Mouse (Mus musculus): ENCODE data around the gene Dcaf17. TPM values are rescaled to one million over a fixed set of nuclear protein-coding genes. Genes with fewer than 3 reads are reported as not detected.
A peak's percentile ranks its signal among the peaks of the same experiment; 100 is the strongest.

The Dcaf17 gene
- polyA plus RNA-seq, 1 experiment from 2014 or later: 14.7 TPM

GRCm38 (mm10) chr2:71146266-71146665, 91.1 kb downstream of the Dcaf17 start:
- ATAC-seq (ENCODE audit: insufficient read depth): peak; percentile 82
- no peak overlapping the region for H3K4me2 ChIP-seq
- H3K9ac ChIP-seq: no peak overlapping the region
- H3K4me1 ChIP-seq (replicated peaks): peaks cover 11% of the 10 kb centered on the region
- WGBS (ENCODE audit: insufficient replicate concordance): 14% methylated on average over 3 of the region's 3 CpGs
- H3K27me3 ChIP-seq: no peaks in the 10 kb centered on the region
- no peaks in the 10 kb centered on the region for H3K9me3 ChIP-seq (replicated peaks)
- H3K4me3 ChIP-seq (replicated peaks): no peak overlapping the region
- H3K36me3 ChIP-seq (replicated peaks): no peaks in the 10 kb centered on the region
- H3K27ac ChIP-seq (replicated peaks): peak overlapping the region; percentile 74

DNA sequence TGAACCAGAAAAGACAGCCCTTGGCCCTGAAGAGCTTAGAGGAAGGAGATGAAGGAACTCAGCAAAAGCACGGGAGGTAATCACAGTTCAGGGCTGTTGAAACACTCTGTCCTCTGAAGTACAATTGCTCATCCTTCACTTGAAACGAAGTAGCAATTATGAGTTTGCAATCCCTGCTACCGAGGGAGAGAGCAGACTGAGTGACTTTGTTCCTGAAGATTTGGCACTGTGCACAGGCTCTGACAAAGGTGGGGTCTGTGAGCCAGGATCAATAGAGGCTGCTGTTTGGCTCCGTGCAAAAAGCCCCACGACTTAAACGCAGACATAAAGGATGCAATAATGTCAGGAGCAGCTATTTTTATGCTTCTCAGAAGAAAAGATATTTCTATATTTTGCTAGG, 92.7 kb downstream of the Dcaf17 start:
- Histone ChIP-seq H3K27me3 (no peaks in the 10 kb centered on the region), H3K9me3 (replicated peaks) (0 out of 2 replicates have a peak, but pooled peaks cover 3% of the 10 kb centered on the region), H3K4me3 (replicated peaks) (no peak overlapping the region), H3K36me3 (replicated peaks) (no peaks in the 10 kb centered on the region), H3K27ac (replicated peaks) (no peak overlapping the region), H3K4me1 (replicated peaks) (peaks cover 11% of the 10 kb centered on the region), H3K4me2 (no peak overlapping the region), H3K9ac (no peak overlapping the region)
- WGBS (ENCODE audit: insufficient replicate concordance): 46% methylated on average over 6 of the region's 6 CpGs
- ATAC-seq (ENCODE audit: insufficient read depth): no peak

Other genes starting within 250 kb of the Dcaf17 start
- gene Tlk1, start 229.6 kb upstream of the Dcaf17 start, polyA plus RNA-seq (2015; fragmentation: Nextera tagmentation; extraction: Ambion mirVana): 29.0 and 30.1 TPM in 2 replicates
- gene Mettl8, start 255 bp downstream of the Dcaf17 start, polyA plus RNA-seq (2015; fragmentation: Nextera tagmentation; extraction: Ambion mirVana): 7.6 and 8.5 TPM in 2 replicates
- gene Cybrd1, start 62.6 kb downstream of the Dcaf17 start, polyA plus RNA-seq (2015; fragmentation: Nextera tagmentation; extraction: Ambion mirVana): 1.1 and 1.4 TPM in 2 replicates
- 22.5 and 24.2 TPM in 2 replicates for gene Dync1i2, start 156.4 kb downstream of the Dcaf17 start, polyA plus RNA-seq (2015; fragmentation: Nextera tagmentation; extraction: Ambion mirVana)

Data from liver, embryonic 15.5 days (tissue).